8 mouse cellular contexts compared by ENCODE assay signal in the genomic region with DNA sequence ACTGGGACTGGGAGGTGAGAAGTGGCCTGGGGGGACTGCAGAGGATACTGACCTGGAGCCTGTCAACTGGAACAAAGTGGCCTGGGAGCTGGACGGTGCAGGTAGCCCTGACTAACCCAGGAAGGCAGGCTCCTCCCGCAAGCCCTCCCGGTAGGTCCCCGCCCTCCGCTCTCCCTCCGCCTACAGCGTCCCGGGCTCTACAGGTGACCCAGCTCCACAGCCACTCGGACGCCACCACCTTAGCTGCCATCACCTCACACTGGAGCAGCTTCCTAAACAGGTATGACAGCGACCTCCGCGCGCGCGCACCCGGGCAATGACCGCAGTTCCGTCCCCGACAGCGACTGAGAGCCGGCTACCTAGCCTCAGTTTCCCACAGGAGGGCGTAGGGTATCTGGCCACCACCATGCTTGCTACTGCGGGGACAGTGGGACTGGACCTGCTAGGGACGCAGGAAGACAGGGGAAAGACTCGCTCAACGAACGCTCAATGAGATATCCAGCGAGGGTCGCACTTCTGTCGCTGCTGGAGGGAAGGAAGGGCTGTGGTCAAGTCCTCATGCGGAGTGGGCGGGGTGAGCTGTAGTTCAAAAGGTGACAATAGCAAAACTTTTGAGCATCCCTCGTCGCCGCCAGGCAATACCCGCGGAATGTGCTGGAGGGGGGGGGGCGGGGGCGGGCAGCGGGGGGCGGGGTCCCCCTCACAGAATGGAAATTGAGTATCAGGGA. TPM values are rescaled to one million over a fixed set of nuclear protein-coding genes. Genes with fewer than 3 reads are reported as not detected.
DNase-seq lines count a peak whose midpoint lies in the region; ATAC-seq and TF ChIP-seq lines count a peak whose summit lies in the region.

A gene (plus strand): TSS at position 181 of the 728 bp plus-strand sequence.

- TF ChIP-seq POLR2A in ES-Bruce4 (IDR thresholded peaks at IDR 0.05; ENCODE audit: insufficient read depth, low read length): no peak

- DNase-seq in embryo, embryonic 11 days: peak; percentile 37
- DNase-seq in kidney, adult 11 months: peak; percentile 24
- peak; percentile 65 for DNase-seq in lung, postnatal 10 days
- DNase-seq in adrenal gland, postnatal 14 days: no peak
- no peak for DNase-seq in cerebellum, adult 8-10 months
- no peak for DNase-seq in T-cell, adult 2 months (ENCODE audit: low spot score)

- H3K27me3 ChIP-seq in ES-Bruce4 (ENCODE audit: control insufficient read depth, insufficient read depth, low read length, poor library complexity, severe bottlenecking): no peaks in the 10 kb centered on the region

- H3K9me3 ChIP-seq in ES-Bruce4 (replicated peaks; ENCODE audit: control insufficient read depth, insufficient read depth, low read length, poor library complexity, severe bottlenecking): no peaks in the 10 kb centered on the region

- no peak for TF ChIP-seq CTCF in ES-Bruce4 (IDR thresholded peaks at IDR 0.05; ENCODE audit: low read depth, low read length)

- no peak for ATAC-seq in granulocyte monocyte progenitor cell, adult 5-6 weeks (replicated peaks; ENCODE audit: poor library complexity, severe bottlenecking)

- H3K36me3 ChIP-seq in ES-Bruce4 (ENCODE audit: control insufficient read depth, insufficient read depth, low read length, poor library complexity, severe bottlenecking): no peaks in the 10 kb centered on the region

- H3K4me1 ChIP-seq in ES-Bruce4 (ENCODE audit: control insufficient read depth, insufficient read depth, low read length): no peaks in the 10 kb centered on the region

- H3K27ac ChIP-seq in ES-Bruce4 (ENCODE audit: insufficient read depth, low read length): no peak within 1 kb of the TSS

- no peak for TF ChIP-seq EP300 in ES-Bruce4 (IDR thresholded peaks at IDR 0.05; ENCODE audit: insufficient read depth, low read depth, low read length)

- H3K4me3 ChIP-seq in ES-Bruce4 (ENCODE audit: low read depth, low read length): peak within 1 kb of the TSS; percentile 48

- no peak within 1 kb of the TSS for H3K9ac ChIP-seq in ES-Bruce4 (ENCODE audit: low read depth, poor library complexity, severe bottlenecking)

RNA-seq across cellular contexts. Expression of the gene that starts here (rescaled TPM):
- not detected in 2 replicates for polyA plus RNA-seq in ES-Bruce4 (2011; ENCODE audit: insufficient read depth, insufficient read length, low read depth, missing spikeins)
- 0.53 TPM in 1 of 2 replicates, not detected in the other for total RNA-seq in adrenal gland, postnatal 14 days (2021)
- total RNA-seq in granulocyte monocyte progenitor cell, adult 5-6 weeks (2014; fragmentation: Nextera tagmentation): not detected in 2 replicates
- not detected in 2 replicates for total RNA-seq in granulocyte monocyte progenitor cell, adult 5-6 weeks (2017)

Comparison
In these comparisons a context has a peak if more than half of its experiments do, and no peak if none do; other contexts are left out.
1. DNase-seq: peak in embryo, embryonic 11 days (single experiment), kidney, adult 11 months (single experiment) and lung, postnatal 10 days (single experiment); none in adrenal gland, postnatal 14 days (single experiment), cerebellum, adult 8-10 months (single experiment) and T-cell, adult 2 months (single experiment).